Mouse (Mus musculus): ENCODE results near the gene Ddhd1.

GRCm38 (mm10) chr14:45554336-45554735 lies 103.6 kb downstream of the Ddhd1 start:
- TF ChIP-seq CTCF (conservative IDR thresholded peaks at IDR 0.05; ENCODE audit: low read length), result no peak
- no peak for TF ChIP-seq NANOG (IDR thresholded peaks at IDR 0.05; ENCODE audit: borderline replicate concordance, low read length)
- no peak for TF ChIP-seq POU5F1 (IDR thresholded peaks at IDR 0.05; ENCODE audit: borderline replicate concordance, low read length)

Measured in E14TG2a.4 (cell line).